Mouse (Mus musculus) gastrocnemius, postnatal 25 days (tissue): ENCODE measurements around the gene Bzw2. TPM values are rescaled to one million over a fixed set of nuclear protein-coding genes. Genes with fewer than 3 reads are reported as not detected.
A peak's percentile ranks its signal among the peaks of the same experiment; 100 is the strongest.
"Not testable (repeated sequence)": the region's sequence is repeated elsewhere in the genome, so short reads cannot be mapped to it uniquely, and the experiment has no call there.

Experiments used
- DNase-seq: peaks from one replicate; pipeline ENCODE4 v3.0.0; 2022
- long read RNA-seq, 2 experiments: library from polyadenylated mRNA; stranded (forward); transcript quantifications; one replicate each; pipeline ENCODE4 v2.0.0; 2021
- total RNA-seq, 2 experiments: library from RNA; stranded (reverse); gene quantifications; 1 replicate in 1 of 2; 2 replicates in 1 of 2; pipeline ENCODE4 v1.2.3; 2021

Bzw2 gene
- total RNA-seq: 100 to 1,000 TPM in 1 of 2 experiments, 10 to 100 TPM in 1; 83.3 to 127 TPM
- long read RNA-seq, experiment 1, transcript Bzw2-201 (12 exons, 1,871 nt): major isoform, 59 of 73 reads
- long read RNA-seq, experiment 1, partial matches to known transcripts: 10 of 73 reads
- long read RNA-seq, experiment 1, other reads (novel, unspliced or antisense): 4 of 73 reads
- long read RNA-seq, experiment 2, transcript Bzw2-201 (12 exons, 1,871 nt): major isoform, 77 of 88 reads
- long read RNA-seq, experiment 2, partial matches to known transcripts: 9 of 88 reads
- long read RNA-seq, experiment 2, other reads (novel, unspliced or antisense): 1 of 88 reads

DNA sequence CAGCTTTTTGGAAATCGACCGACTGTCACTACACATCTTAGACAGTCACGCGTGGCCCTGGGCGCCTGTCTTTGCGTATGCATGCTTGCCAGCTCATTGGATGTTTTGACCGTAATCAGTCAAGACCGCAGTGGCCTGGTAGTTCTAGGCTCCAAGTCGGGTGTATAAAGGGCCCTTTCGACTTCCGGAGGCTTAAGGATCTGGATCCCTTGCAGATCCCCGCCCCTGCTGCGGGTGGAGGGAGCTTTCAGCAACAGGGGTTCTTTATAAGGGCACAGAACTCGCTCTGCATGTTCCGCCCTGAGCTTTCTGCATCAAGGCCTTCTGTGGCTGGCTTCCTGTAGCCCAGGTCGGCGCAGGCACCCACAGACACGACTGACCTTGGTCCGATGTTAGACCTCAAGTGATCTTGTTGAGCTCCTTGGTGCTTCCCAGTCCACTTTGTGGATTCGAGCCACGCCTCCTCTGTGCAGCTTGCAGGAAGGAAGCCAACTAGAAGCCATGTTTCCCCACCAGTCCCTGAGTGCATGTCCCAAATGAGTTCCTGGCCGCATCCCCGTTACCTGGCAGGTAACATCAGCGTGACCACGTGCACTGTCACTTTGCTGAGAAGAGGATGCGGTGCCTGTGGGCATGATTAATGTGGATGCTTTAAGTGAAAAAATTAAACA lies at the start of gene Bzw2:
Bzw2 (minus strand) TSS at position 443 of the 671 bp plus-strand sequence.
- DNase-seq: peak; percentile 67

DNA sequence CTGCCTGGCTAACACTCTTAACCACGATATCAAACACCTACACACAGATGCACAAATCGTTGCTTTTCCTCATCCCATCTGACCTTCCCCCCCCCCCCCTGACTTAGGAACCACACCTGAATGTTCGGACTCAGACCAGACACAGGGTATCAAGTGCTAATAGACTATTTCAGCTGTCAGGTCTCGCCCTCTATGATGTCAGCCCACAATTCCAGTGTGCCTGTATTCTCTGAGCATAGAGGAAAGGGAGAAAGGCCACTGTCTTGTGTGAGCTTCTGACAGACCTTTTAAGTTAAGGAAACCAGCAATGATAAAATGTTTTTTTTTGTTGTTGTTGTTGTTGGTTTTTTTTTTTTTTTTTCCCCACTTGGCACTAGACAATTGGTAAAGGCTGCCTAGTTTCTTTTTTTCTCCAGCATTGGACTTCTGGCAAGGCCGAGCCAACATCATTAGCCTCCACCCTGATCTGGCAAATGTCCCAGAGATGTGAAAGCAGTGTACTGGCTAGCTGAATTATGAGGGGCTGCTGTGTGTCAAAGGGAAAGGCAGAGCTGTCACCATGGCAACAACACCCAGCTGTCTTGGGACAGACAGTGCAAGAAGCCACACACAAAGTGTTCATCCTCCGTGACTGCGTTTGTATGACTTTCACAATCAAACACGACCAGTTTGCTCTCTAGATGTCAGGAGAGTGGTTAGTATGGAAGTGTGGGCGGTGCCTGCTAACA lies 49.4 kb upstream of the Bzw2 start:
- DNase-seq: peak; percentile 57

DNA sequence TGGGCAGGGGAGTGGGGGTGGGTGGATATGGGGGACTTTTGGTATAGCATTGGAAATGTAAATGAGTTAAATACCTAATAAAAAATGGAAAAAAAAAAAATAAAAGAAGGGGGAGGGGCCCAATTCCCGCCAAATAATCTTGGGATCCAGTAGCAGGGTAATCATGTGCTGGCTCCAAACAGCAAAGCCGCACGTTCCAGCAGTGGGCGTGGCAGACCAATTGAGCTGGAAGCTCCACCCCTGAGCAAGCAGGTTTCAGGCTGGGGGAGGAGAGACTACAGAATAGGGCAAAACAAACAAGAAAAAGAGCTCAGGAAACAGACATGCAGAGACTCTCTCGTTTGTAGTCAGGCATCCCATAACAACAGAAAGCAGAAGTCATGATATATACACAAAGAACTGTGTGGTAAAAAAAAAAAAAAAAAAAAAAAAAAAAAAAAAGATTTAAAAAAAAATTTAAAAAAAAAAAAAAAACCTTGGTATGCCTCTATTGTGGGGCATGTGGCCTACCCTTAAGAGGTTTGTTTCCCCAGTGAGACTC lies 47.8 kb upstream of the Bzw2 start:
- not testable (repeated sequence) for DNase-seq

DNA sequence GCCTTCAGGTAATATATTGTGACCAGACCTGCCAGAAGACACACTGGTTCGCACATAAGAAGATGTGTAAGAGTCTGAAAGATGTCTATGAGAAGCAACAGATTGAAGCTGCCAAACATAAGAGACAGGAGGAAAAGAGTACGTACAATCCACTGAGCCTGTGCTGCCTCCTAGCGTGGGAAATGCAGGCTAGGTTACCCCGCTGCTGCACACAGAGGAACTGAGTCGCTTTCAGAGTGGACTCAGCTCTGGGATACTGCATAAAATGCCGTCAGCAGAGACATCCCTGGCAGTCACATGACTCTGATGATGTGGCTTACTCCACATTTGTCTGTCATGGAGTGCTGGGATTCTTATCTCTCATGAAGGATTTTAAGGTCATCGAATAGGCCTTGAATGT lies 37.1 kb upstream of the Bzw2 start:
- DNase-seq: no peak

DNA sequence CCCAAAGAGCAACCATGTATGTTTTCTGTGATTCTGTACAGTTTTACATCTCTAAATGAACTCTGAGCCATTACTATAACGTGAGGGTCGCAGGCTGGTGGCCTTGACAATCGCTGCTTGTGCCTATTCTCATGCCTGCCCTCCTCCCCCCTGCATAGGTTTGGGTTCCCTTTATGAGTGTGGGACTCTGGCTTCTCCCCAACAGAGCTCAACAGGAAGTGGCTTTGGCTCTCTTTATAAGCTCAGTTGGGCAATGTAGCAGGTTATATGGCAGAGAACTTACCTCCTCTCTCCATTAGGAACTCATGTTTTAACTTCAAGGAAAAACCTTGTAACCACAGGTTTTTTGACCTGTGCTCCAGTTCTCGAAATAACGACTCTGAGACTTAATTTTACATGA lies 32.5 kb upstream of the Bzw2 start:
- DNase-seq: no peak

DNA sequence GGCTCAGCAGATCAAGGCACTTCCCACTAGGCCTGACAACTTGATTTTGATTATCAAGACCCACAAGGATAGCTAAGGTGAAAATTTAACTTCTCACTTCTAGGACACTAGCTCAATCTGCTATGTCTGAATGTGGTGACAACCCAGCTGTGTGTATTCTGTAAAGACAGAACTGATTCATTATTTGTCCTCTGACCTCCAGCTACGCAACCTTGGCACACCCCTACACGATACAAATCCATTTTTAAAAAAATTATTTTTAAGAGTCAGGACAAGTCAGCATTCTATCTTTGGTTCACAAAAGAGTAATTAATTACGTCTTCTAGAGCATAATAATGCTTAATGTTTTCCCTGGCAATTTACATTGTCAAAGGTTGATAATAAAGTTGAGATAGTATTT lies 31.7 kb upstream of the Bzw2 start:
- DNase-seq: no peak

DNA sequence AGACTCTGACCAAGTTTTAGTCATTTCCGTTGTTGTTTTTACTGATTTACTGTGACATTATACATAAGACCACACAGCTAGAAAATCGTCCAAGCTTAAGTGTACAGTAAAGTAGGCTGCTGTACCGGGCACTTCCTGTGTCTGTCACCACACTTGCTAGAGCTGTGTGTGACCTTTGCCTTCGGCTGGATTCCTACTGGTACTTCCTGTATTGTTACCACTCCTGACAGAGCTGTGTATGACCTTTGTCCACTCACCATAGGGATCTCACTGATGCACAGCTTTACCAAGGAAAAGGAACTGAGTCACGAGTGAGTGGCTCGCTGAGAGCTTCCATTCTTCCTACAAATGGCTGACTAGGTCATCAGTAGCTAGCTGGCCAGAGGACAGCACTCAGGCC lies 29.2 kb upstream of the Bzw2 start:
- DNase-seq: no peak

DNA sequence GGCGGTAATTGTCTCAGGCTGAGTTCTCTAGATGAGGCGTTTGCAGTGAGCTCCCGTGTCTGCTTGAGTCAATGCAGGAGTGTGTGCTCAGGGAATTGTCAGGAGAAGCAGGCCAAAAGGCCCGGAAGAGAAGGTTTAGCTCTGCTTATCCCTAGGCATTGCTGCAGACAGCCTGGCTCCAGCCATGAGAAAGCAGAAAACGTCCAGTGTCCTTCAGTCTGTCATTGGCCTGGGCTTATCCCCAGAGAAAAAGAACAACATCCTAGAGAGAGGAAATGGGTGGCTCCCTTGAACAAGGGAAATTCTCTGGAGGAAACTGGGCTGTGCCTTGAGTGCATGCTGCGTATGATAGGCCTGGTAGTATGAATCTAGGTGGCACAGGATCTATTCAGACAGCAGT lies 24.7 kb upstream of the Bzw2 start:
- peak; percentile 24 for DNase-seq

DNA sequence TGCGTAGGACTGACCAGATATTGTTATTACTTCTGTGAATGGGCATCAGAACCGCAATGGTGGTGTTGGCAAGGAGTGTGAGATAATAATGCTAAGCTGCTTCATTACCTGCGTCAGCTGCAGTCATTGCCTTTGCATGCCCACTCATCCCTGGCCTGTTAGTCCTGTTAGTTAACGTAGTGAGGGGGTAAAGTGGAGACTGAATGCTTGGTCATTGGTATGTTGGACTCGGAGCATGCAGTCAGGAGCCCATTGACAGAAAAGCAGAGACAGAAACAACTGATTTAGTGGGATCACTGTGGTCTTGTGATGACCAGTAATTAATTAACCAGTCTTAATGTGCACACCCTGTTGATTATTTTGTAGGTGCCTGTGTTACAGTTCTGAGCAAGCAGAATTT lies 19.3 kb upstream of the Bzw2 start:
- no peak for DNase-seq

DNA sequence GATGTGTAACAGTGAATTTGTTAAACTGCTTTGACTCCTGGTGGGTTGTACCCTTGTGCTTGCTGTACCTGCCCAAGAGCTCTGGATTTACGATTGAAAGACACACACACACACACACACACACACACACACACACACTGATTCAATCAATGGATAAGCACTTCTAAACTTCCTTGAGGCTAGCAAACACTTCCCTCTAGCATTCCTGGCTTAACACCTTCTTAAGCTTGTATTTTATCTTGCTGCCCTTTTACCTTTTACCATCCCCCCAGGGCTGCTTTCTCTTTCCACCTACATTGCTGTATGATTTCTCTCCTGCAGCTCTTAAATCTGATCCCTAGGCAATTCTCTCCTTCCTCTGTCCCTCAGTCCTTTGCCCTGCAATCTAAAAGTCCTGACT lies 7.4 kb upstream of the Bzw2 start:
- no peak for DNase-seq

DNA sequence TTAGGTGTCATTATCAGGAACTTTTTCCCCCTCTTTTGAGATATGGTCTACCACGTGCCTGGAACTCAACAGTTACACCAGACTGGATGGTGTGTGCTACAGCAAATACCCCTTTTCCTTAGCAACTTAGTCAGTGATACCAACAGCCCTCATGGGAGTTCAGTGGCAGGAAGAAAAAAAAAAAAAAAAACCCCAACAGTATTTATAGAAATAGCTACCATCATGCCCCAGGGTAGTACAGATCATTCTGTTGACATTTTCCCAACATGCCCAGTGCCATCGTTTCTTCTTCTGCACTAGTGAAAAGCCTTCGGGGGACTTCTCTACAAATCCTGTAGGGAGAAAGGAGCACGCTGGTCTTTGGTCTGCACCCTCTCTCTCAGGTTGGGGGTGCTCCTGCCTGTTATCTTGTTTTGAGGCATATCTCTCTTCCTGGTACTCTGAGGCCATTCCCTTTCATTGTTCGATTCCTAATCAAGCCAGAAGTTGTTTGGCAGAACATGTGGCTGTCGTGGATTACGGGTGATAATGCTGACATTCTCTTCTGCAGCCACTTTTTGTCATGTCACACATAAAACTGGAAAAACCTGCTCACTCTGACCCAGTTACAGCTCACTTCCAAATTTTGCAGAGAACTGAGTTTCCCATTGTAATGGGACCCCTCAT lies 6.4 kb upstream of the Bzw2 start:
- no peak for DNase-seq

DNA sequence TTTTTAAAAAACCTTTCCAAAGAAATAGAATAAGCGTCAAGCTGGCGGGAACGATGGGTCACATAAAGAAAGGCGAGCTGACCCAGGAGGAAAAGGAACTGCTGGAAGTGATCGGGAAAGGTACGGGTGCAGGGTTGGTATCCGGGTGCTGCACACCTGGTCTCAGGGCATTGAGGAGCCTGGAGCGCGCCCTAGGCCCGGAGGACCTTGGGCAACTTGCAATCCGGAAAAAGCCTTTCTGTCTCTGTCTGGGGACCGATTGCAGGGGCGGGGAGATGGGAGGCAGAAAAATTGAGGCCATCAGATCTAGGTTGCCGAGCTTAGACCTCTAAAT lies 609 bp downstream of the Bzw2 start:
- DNase-seq: no peak

DNA sequence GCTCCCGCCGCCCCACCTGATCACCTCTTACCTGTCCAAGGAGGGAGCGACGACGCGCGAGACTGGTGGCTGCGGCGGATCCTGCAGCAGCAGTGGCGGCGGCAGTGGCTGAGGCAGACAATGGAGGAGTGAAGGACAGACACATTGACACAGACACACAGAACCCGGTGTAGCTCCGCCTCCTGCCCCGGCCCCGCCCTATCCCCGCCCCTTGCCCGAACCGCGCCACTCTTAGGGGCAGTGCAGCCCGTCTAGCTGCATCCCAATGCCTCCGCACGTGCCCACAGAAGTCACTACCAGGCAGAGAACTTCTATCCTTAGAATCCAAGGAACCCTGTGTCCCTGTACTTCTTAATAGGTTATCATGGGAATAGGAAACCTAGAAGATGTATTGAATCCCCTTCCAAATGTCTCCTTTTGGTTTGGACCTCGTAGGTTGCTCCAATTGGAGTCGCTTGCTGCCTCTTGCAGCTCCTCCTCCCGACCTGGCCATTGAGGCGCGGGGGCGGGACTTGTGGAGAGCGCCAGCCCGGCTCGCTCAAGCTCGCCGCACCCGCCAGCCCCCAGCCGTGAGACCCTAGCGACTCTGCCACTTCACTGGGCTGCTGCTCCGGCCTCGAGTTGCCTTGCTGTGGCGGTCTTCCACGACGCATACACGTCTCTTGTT lies 1.1 kb downstream of the Bzw2 start, which contains the start of gene Ankmy2:
Ankmy2 (plus strand) TSS at position 478 of the 667 bp plus-strand sequence.
- peak; percentile 91 for DNase-seq

DNA sequence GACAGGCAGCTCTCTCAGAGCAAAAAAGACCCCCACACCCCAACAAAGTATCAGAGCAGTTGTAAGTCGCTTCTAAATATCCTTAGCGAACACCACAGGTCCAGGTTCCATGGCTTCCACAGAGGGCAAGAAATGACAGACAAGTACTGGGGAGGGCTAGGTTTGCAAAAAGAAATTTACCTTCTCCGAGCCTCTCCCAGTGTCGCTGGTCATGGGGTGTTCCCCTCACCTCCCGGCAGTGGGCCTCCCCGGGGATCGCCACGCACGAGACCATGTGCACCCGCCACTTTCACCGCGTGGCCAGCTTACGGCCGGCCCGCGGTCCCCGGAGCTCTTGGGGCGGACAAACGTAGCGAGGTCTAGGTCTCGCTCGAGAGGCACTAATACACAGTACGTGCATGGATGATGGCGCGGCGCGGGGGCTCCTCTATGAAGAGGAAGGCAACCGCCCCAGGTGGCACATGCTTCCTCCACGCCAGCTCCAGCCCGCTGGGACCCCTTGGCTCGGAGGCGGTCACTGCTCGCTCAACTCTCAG lies 1.7 kb downstream of the Bzw2 start:
- peak; percentile 7 for DNase-seq

DNA sequence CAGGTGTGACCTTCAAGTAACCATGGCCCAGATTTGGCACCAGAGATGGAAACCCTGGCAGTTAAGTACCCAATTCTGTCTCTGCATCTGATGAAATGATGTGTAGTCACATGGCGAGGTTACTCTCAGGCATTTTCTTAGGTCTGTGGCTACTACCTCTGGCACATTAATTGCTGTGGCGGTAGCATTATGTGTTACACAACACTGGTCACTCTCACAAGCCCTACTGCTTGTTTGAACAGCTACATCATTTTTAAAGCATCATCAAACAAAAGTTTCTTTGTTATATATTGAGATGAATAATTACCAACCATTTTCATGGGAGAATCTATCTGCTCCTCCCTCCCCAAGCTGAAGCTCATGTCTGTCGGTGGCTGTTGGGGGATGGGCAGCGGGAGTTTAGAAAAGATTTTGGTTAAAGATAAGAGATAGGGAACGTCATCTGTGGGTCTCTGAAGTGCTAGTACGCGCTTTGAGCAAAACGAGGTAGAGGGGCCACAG lies 2.7 kb downstream of the Bzw2 start:
- DNase-seq: peak; percentile 12

DNA sequence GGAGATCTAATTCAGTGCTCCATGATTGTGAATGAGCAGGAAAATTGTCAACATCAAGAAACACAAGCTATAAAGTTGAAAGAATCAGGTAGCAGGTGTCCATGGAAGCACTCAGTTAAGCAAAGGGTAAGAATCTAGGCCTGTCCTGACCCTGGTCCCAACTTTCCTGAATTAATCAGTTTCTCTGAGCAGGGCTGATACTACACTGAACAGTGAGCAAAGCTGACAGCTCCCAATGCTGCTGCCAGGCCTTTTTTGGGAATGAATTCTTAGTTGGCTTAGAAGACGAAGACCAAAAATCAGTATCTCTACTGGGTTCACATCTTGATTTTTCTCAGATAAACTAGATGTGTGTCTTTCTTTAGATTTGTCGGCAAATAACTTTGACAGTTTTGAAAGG lies 7.1 kb downstream of the Bzw2 start:
- DNase-seq: no peak

DNA sequence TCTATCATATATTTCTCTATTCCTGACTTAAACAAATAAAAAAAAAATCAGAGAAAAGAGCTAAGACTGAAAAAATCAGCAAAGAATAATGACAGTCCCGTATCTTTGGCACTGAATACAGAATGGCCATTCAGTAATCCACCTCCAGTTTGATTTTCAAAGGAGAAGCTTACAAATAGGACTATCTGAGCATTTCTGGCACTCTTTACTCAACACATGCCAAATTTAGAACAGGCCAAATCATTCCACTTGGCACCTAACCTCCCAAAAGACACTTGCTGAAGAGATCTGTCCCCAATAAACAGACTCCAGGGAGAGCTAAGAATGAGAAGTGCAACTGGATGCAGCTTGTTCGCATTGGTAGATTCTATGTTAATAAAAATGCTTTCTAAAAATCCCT lies 7.6 kb downstream of the Bzw2 start:
- DNase-seq: no peak

DNA sequence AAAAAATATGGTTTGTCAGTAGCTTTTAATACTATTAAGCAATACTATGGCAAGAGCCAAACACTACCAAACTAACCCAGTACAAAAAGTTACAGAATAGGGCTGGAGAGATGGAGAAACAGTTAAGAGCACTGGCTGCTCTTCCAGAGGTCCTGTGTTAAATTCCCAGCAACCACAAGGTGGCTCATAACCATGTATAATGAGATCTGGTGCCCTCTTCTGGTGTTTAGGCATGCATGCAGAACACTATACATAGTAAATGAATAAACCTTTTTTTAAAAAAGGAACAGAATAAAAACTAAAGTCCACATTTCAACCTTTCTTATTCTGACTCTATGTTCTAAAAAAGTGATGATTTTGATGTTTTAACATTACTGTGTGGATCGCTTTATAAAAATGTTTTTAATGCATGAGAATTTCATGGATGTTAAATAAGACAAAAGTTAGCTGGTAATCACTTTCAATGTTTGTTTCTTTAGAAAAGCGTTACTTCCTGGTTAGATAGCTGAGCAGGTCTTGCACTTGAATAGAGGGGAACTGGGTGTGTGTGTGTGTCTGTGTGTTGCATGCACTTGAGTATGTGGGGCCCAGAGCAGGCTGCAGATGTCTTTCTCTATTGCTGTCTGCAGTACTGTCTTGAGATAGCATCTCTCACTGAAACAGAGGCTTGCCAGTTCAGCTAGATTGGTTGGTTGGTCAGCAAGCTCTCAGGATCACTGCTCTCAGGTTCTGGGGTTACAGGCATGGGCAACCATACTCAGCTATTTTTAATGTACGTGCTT lies 11.5 kb downstream of the Bzw2 start:
- DNase-seq: no peak

DNA sequence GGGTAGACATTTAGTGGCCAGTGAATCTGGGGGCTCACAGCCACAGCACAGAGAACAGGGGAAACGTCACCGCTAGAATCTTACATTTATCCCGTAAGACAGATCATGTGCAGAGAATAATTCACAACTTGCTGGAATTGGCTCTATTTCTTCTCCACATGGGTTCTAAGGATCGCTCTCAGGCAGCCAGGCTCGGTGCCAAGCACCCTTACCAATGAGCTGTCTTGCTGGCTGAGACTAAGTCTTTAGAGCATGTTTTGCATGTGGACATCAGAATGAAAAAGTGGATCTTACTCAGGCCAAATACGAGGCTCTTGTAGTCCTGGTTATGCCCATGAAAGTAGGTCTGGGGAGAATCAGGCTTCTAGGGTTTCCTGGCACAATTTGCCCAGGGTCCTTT lies 17.5 kb downstream of the Bzw2 start:
- DNase-seq: no peak

DNA sequence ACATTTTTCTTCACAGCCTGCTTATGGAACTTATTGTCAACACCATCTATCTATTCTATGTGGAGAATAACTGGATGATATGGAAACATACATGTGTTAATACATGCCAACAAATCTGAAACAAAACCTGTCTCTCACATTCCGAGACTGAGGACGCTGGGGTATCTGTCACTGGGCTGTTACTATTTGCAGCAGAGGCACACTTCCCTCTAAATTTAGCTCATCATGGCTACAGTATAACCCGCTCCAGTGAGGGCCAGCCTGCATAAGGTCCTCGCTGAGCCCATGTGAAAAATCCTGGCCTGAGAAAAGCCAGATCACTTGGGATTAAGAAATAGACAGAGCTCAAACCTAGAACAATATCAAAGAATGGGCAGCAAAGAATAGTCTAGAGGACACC lies 20.7 kb downstream of the Bzw2 start:
- peak; percentile 16 for DNase-seq

DNA sequence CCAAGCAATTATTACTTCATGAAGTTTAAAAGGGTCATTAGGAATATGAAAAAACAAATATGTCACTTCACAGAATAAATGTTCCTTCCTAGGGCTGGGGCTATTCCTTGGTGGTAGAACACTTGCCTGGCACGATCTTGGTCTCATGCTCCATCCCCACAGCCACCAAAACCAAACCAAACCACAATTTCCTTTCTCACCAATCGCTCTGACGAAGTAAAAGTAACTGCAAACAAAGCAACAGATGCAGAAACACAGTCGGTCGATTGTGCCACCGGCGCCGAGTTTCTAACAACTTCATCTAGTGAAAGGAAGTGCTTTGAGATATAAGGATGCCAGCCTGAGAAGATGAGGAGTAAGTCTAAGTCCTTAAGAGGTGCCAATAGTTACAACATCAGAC lies 21.6 kb downstream of the Bzw2 start:
- DNase-seq: no peak
